In genomic region chr16:37683154-37684130, GRCm38 (mm10) we compare ENCODE assay signal across 8 mouse cellular contexts. TPM values are rescaled to one million over a fixed set of nuclear protein-coding genes. Genes with fewer than 3 reads are reported as not detected.
A peak's percentile ranks its signal among the peaks of the same experiment; 100 is the strongest.
DNase-seq lines count a peak whose midpoint lies in the region; ATAC-seq and TF ChIP-seq lines count a peak whose summit lies in the region.
"Had no signal": no experiment of that assay in that cellular context is flagged by ENCODE, and none has a peak within 500 bp of the region (broad histone marks: within the 10 kb centered on the region; RNA-seq: fewer than 3 reads in every experiment).

No protein-coding gene starts in this region.

- H3K36me3 ChIP-seq in E14TG2a.4 (ENCODE audit: insufficient read depth, low read length), result no peaks in the 10 kb centered on the region
- H3K36me3 ChIP-seq in embryonic facial prominence, embryonic 12.5 days, result no peaks in the 10 kb centered on the region
- no peaks in the 10 kb centered on the region for H3K36me3 ChIP-seq in liver, embryonic 12.5 days

- peak overlapping the region; percentile 86 for H3K27ac ChIP-seq in embryonic facial prominence, embryonic 12.5 days
- H3K27ac ChIP-seq in liver, embryonic 12.5 days, result no peak overlapping the region
- H3K27ac ChIP-seq: macrophage had no signal

- peak overlapping the region; percentile 50 for H3K4me3 ChIP-seq in E14TG2a.4 (replicated peaks; ENCODE audit: low read length)
- no peak overlapping the region for H3K4me3 ChIP-seq in embryonic facial prominence, embryonic 12.5 days
- H3K4me3 ChIP-seq in liver, embryonic 12.5 days, result no peak overlapping the region

- H3K27me3 ChIP-seq in E14TG2a.4 (ENCODE audit: insufficient read depth, low read length), result peaks cover 24% of the 10 kb centered on the region
- no peaks in the 10 kb centered on the region for H3K27me3 ChIP-seq in embryonic facial prominence, embryonic 12.5 days
- H3K27me3 ChIP-seq in liver, embryonic 12.5 days (replicated peaks), result peaks cover 4% of the 10 kb centered on the region; the same call in 1 of the 2 replicates

- TF ChIP-seq CTCF in E14TG2a.4 (conservative IDR thresholded peaks at IDR 0.05; ENCODE audit: low read length), result no peak

- WGBS in embryonic facial prominence, embryonic 12.5 days, result 11% methylated on average over 16 of the region's 16 CpGs
- 25% methylated on average over 16 of the region's 16 CpGs for WGBS in liver, embryonic 12.5 days (ENCODE audit: insufficient replicate concordance)

- H3K9me3 ChIP-seq in E14TG2a.4 (ENCODE audit: low read length), result no peaks in the 10 kb centered on the region
- no peaks in the 10 kb centered on the region for H3K9me3 ChIP-seq in embryonic facial prominence, embryonic 12.5 days
- H3K9me3 ChIP-seq in liver, embryonic 12.5 days (replicated peaks), result no peaks in the 10 kb centered on the region

- H3K4me1 ChIP-seq in E14TG2a.4 (replicated peaks; ENCODE audit: low read depth, low read length), result peaks cover 80% of the 10 kb centered on the region
- H3K4me1 ChIP-seq in embryonic facial prominence, embryonic 12.5 days, result peaks cover 30% of the 10 kb centered on the region
- H3K4me1 ChIP-seq in liver, embryonic 12.5 days, result peaks cover 54% of the 10 kb centered on the region

- peak; percentile 45 for ATAC-seq in embryonic facial prominence, embryonic 12.5 days (ENCODE audit: insufficient number of reproducible peaks, insufficient read depth, low FRiP score, low TSS enrichment)
- no peak for ATAC-seq in liver, embryonic 12.5 days

- H3K9ac ChIP-seq in embryonic facial prominence, embryonic 12.5 days, result no peak overlapping the region
- H3K9ac ChIP-seq in liver, embryonic 12.5 days, result no peak overlapping the region

- peak; percentile 30 for DNase-seq in NIH3T3 (ENCODE audit: low read depth)
- peak; percentile 40 for DNase-seq in heart, postnatal 4 days
- peak; percentile 56 for DNase-seq in retina, postnatal 1 day
- no peak for DNase-seq in urinary bladder, postnatal 10 days (ENCODE audit: low spot score)

- peak overlapping the region; percentile 60 for H3K4me2 ChIP-seq in embryonic facial prominence, embryonic 12.5 days (replicated peaks)
- peak overlapping the region; percentile 83 for H3K4me2 ChIP-seq in liver, embryonic 12.5 days

RNA-seq across cellular contexts. Expression of gene Ndufb4, which starts 29.2 kb away (rescaled TPM):
- polyA plus RNA-seq in embryonic facial prominence, embryonic 12.5 days (2016; fragmentation: Nextera tagmentation; extraction: Ambion mirVana), result 60.6 and 66.1 TPM in 2 replicates
- 100 to 1,000 TPM; 141 to 154 TPM for total RNA-seq in heart, postnatal 4 days (2021)
- 52.4 and 56.6 TPM in 2 replicates for polyA plus RNA-seq in liver, embryonic 12.5 days (2016; fragmentation: Nextera tagmentation; extraction: Ambion mirVana)
